Mouse (Mus musculus): ENCODE measurements around the gene Casd1. TPM values are rescaled to one million over a fixed set of nuclear protein-coding genes. Genes with fewer than 3 reads are reported as not detected.
"Not testable (repeated sequence)": the region's sequence is repeated elsewhere in the genome, so short reads cannot be mapped to it uniquely, and the experiment has no call there.

Gene Casd1
- polyA plus RNA-seq, 1 experiment from 2014 or later: 89.6 TPM

- Histone ChIP-seq H3K4me3 (no peak overlapping the region), H3K36me3 (peaks cover 64% of the 10 kb centered on the region), H3K27ac (no peak overlapping the region), H3K4me1 (peaks cover 56% of the 10 kb centered on the region), H3K27me3 (ENCODE audit: low read depth, poor library complexity, severe bottlenecking) (no peaks in the 10 kb centered on the region), H3K9me3 (replicated peaks) (no peaks in the 10 kb centered on the region)
- no peak for DNase-seq (ENCODE audit: low spot score)
- 92% methylated on average over 4 of the region's 4 CpGs for WGBS
Observed at GRCm38 (mm10) chr6:4633189-4633588, 32.5 kb downstream of the Casd1 start.

DNA sequence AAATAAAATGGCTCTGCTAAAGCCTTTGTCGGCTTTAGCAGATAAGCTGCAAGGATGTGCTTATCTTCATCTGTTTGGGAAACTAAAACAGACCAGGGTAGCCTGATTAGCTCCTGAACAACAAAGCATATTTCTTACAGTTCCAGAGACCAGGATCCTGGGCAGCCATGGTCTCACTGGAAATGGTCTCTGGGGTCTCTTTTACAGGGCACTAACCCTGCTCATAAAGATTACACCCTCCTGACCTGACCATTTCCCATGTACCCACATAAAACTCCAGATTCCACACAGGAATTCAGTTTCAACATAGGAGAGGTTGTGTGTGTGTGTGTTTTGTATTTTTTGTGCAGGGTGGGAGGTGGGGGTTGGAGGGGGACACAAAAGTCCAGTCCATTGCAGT is 34.2 kb downstream of the Casd1 start:
- Histone ChIP-seq H3K36me3 (peaks cover 65% of the 10 kb centered on the region), H3K27ac (peak overlapping the region; percentile 68), H3K9me3 (replicated peaks) (no peaks in the 10 kb centered on the region), H3K4me3 (no peak overlapping the region), H3K27me3 (ENCODE audit: low read depth, poor library complexity, severe bottlenecking) (no peaks in the 10 kb centered on the region), H3K4me1 (peaks cover 50% of the 10 kb centered on the region)
- 28% methylated on average over 1 of the region's 1 CpGs for WGBS
- DNase-seq (ENCODE audit: low spot score): no peak

GRCm38 (mm10) chr6:4642068-4642467 is 41.4 kb downstream of the Casd1 start:
- Histone ChIP-seq H3K4me1 (no peaks in the 10 kb centered on the region), H3K9me3 (replicated peaks) (no peaks in the 10 kb centered on the region), H3K27me3 (ENCODE audit: low read depth, poor library complexity, severe bottlenecking) (no peaks in the 10 kb centered on the region), H3K36me3 (peaks cover 68% of the 10 kb centered on the region), H3K27ac (no peak overlapping the region), H3K4me3 (no peak overlapping the region)
- DNase-seq (ENCODE audit: low spot score): no peak
- 86% methylated on average over 7 of the region's 7 CpGs for WGBS

GRCm38 (mm10) chr6:4647351-4647750 is 46.7 kb downstream of the Casd1 start:
- Histone ChIP-seq H3K27ac (no peak overlapping the region), H3K27me3 (ENCODE audit: low read depth, poor library complexity, severe bottlenecking) (no peaks in the 10 kb centered on the region), H3K9me3 (replicated peaks) (no peaks in the 10 kb centered on the region), H3K4me3 (no peak overlapping the region), H3K4me1 (no peaks in the 10 kb centered on the region), H3K36me3 (peaks cover 15% of the 10 kb centered on the region)
- no peak for DNase-seq (ENCODE audit: low spot score)
- WGBS: 89% methylated on average over 3 of the region's 3 CpGs

- WGBS: 81% methylated on average over 8 of the region's 8 CpGs
- Histone ChIP-seq H3K27ac (no peak overlapping the region), H3K4me3 (no peak overlapping the region), H3K4me1 (no peaks in the 10 kb centered on the region), H3K27me3 (ENCODE audit: low read depth, poor library complexity, severe bottlenecking) (no peaks in the 10 kb centered on the region), H3K36me3 (peaks cover 3% of the 10 kb centered on the region; the same call in 1 of the 2 replicates), H3K9me3 (replicated peaks) (no peaks in the 10 kb centered on the region)
- DNase-seq (ENCODE audit: low spot score): no peak
Observed at GRCm38 (mm10) chr6:4652596-4653134, 52.0 kb downstream of the Casd1 start.

- not testable (repeated sequence) for H3K9me3 ChIP-seq (replicated peaks); H3K4me1 ChIP-seq; DNase-seq (ENCODE audit: low spot score); H3K4me3 ChIP-seq; H3K36me3 ChIP-seq; H3K27me3 ChIP-seq (ENCODE audit: low read depth, poor library complexity, severe bottlenecking); H3K27ac ChIP-seq
- WGBS: 96% methylated on average over 12 of the region's 12 CpGs
Observed at GRCm38 (mm10) chr6:4653741-4654140, 53.1 kb downstream of the Casd1 start.

DNA sequence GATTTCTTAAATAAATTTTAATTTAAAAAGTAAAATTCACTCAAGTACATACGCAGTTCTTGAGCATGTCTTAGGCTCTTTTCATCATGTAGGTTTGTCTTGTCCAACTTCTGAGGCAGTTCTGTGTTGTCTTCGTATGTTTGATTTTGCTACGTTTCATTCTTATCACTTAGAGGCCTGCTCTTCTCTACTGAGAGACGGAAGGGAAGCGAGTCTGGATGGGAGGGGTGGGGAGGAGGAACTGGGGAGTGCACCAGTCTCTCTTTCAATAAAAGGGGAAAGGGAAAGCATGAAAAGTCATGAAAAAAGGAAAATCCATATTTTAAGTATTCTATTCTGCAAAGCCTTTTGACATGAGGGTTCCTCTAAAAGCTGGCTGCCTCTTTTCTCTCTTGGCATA is 54.8 kb downstream of the Casd1 start:
- Histone ChIP-seq H3K4me1 (no peaks in the 10 kb centered on the region), H3K36me3 (peaks cover 3% of the 10 kb centered on the region; the same call in 1 of the 2 replicates), H3K4me3 (no peak overlapping the region), H3K27me3 (ENCODE audit: low read depth, poor library complexity, severe bottlenecking) (no peaks in the 10 kb centered on the region), H3K27ac (no peak overlapping the region), H3K9me3 (replicated peaks) (no peaks in the 10 kb centered on the region)
- WGBS: 84% methylated on average over 5 of the region's 5 CpGs
- no peak for DNase-seq (ENCODE audit: low spot score)

DNA sequence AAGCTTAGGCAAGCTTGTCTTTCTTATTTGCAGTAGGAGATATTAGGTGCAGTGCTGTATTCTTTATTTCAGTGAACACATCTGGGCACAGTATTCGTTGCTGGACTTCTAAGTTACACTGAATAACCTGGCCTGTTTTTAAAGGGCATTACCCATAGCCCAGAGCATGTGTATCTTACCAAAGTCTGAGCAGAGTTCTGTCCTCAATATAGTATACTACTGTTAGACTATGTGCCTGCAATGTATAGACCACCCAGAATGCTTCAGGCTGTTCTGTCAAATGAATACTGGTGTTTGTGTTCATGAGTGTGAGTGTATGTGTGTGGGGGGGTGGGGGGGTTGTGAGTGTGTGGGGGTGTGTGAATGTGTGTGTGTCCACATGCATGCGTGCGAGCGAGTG is 55.3 kb downstream of the Casd1 start:
- Histone ChIP-seq H3K27me3 (ENCODE audit: low read depth, poor library complexity, severe bottlenecking) (no peaks in the 10 kb centered on the region), H3K36me3 (peaks cover 3% of the 10 kb centered on the region; the same call in 1 of the 2 replicates), H3K4me3 (no peak overlapping the region), H3K9me3 (replicated peaks) (no peaks in the 10 kb centered on the region), H3K27ac (no peak overlapping the region), H3K4me1 (no peaks in the 10 kb centered on the region)
- WGBS: 96% methylated on average over 4 of the region's 4 CpGs
- DNase-seq (ENCODE audit: low spot score): no peak

GRCm38 (mm10) chr6:4658861-4659260 is 58.2 kb downstream of the Casd1 start:
- no peak for DNase-seq (ENCODE audit: low spot score)
- Histone ChIP-seq H3K36me3 (no peaks in the 10 kb centered on the region), H3K4me3 (no peak overlapping the region), H3K27ac (no peak overlapping the region), H3K27me3 (ENCODE audit: low read depth, poor library complexity, severe bottlenecking) (no peaks in the 10 kb centered on the region), H3K9me3 (replicated peaks) (no peaks in the 10 kb centered on the region), H3K4me1 (no peaks in the 10 kb centered on the region)
- WGBS: 87% methylated on average over 13 of the region's 13 CpGs

DNA sequence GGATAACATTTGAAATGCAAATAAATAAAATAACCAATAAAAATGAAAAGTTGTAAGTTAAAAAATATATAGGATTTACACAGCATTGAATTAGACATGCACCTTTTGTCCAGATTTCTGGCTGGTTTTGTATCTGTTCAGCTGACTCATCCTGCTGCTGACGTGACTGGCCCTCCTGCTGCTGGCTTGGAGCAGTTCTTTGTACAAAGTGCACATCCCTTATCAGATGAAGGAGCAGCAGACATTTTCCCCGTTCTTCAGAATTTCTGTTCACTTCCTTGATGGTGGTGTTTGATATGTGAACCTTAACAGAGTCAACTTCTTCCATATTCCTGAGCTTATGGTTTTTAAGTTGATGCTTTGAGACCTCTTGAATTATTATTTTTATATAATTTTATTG is 62.9 kb downstream of the Casd1 start:
- Histone ChIP-seq H3K27ac (no peak overlapping the region), H3K36me3 (no peaks in the 10 kb centered on the region), H3K27me3 (ENCODE audit: low read depth, poor library complexity, severe bottlenecking) (no peaks in the 10 kb centered on the region), H3K4me3 (no peak overlapping the region), H3K4me1 (no peaks in the 10 kb centered on the region), H3K9me3 (replicated peaks) (no peaks in the 10 kb centered on the region)
- DNase-seq (ENCODE audit: low spot score): no peak
- WGBS: 83% methylated on average over 2 of the region's 2 CpGs

GRCm38 (mm10) chr6:4664313-4664712 is 63.7 kb downstream of the Casd1 start:
- no peak for DNase-seq (ENCODE audit: low spot score)
- H3K4me1 ChIP-seq: no peaks in the 10 kb centered on the region
- H3K4me3 ChIP-seq: no peak overlapping the region
- H3K36me3 ChIP-seq: no peaks in the 10 kb centered on the region
- WGBS: 64% methylated on average over 2 of the region's 2 CpGs
- no peaks in the 10 kb centered on the region for H3K27me3 ChIP-seq (ENCODE audit: low read depth, poor library complexity, severe bottlenecking)
- H3K27ac ChIP-seq: no peak overlapping the region
- H3K9me3 ChIP-seq (replicated peaks): no peaks in the 10 kb centered on the region

DNA sequence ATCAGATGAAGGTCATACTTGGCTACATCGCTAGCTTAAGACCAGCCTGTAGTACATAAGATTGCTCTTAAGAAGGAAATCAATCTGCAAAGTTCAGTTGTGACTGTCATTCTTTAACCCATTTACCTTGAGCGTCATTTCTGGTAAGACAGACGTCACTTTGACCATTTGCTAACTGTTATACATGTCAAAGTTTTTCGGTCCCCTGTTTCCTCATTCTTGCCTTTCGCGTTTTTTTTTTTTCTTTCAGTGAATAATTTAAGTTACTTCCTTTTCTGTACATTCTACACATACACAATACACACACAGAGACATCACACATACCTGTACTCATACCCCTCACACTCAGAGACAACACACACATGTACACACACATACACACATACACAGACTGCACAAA is 64.5 kb downstream of the Casd1 start:
- Histone ChIP-seq H3K4me1 (no peaks in the 10 kb centered on the region), H3K27ac (no peak overlapping the region), H3K4me3 (no peak overlapping the region), H3K36me3 (no peaks in the 10 kb centered on the region), H3K27me3 (ENCODE audit: low read depth, poor library complexity, severe bottlenecking) (no peaks in the 10 kb centered on the region), H3K9me3 (replicated peaks) (no peaks in the 10 kb centered on the region)
- no peak for DNase-seq (ENCODE audit: low spot score)
- 94% methylated on average over 6 of the region's 6 CpGs for WGBS

DNA sequence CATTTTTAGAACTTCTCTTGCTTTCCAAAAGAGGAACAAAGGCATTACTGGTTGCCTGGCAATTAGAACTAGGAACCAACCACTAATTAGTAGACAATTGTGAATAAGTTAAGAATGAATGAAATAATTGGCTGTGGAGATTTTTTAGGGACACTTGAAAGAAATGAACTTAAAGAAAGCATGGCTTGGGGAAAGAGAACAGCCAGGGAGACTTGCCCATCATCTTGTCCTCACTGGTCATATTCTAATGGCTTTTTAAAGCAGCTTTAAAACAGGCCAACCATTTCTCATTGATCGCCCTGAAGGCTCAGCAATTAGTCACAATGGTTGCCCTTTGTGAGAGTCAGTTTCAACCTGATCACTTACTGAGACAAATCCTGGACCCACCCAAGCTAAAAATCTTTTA is 76.7 kb downstream of the Casd1 start:
- no peak overlapping the region for H3K4me3 ChIP-seq
- DNase-seq (ENCODE audit: low spot score): no peak
- H3K9me3 ChIP-seq (replicated peaks): no peaks in the 10 kb centered on the region
- no peaks in the 10 kb centered on the region for H3K27me3 ChIP-seq (ENCODE audit: low read depth, poor library complexity, severe bottlenecking)
- 80% methylated on average over 1 of the region's 1 CpGs for WGBS
- H3K27ac ChIP-seq: no peak overlapping the region
- H3K36me3 ChIP-seq: peaks cover 15% of the 10 kb centered on the region; the same call in 1 of the 2 replicates
- no peaks in the 10 kb centered on the region for H3K4me1 ChIP-seq

- Histone ChIP-seq H3K27ac (no peak overlapping the region), H3K4me1 (peaks cover 8% of the 10 kb centered on the region), H3K27me3 (ENCODE audit: low read depth, poor library complexity, severe bottlenecking) (no peaks in the 10 kb centered on the region), H3K9me3 (replicated peaks) (no peaks in the 10 kb centered on the region), H3K4me3 (no peak overlapping the region), H3K36me3 (peaks cover 19% of the 10 kb centered on the region; the same call in 1 of the 2 replicates)
- no peak for DNase-seq (ENCODE audit: low spot score)
- WGBS: 82% methylated on average over 1 of the region's 1 CpGs
Observed at GRCm38 (mm10) chr6:4679981-4680380, 79.3 kb downstream of the Casd1 start.
